Mouse (Mus musculus): ENCODE measurements around the gene Lamb1. TPM values are rescaled to one million over a fixed set of nuclear protein-coding genes. Genes with fewer than 3 reads are reported as not detected.

Lamb1 gene
- polyA plus RNA-seq, 1 experiment, result 96.1 TPM

DNA sequence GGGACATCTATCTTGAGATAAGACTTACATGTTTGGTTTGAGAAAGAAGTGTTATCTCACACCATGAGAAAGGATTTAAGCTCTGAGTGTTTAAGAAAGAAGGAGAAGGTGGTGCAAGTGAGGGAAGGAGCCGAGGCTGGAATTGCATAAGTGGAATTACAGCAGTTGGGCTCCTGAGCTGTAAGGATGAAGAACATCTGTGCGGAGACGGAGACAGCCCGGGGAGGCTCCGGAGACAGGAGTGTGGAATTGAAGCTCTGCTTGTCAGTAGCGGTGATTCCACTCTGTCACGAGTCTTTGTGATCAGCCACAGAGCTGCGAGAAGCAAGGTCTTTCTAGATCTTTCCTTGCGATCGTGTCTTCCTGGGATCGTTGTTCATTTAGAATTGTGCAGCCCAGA lies 30.0 kb downstream of the Lamb1 start:
- peaks cover 20% of the 10 kb centered on the region for H3K79me3 ChIP-seq (ENCODE audit: low read depth)
- TF ChIP-seq CTCF (IDR thresholded peaks at IDR 0.05; ENCODE audit: control insufficient read depth, insufficient read depth, insufficient read length) (no peak), FOSL1 (IDR thresholded peaks at IDR 0.05; ENCODE audit: insufficient read depth, low read length, poor library complexity, severe bottlenecking) (no peak), MYOG (IDR thresholded peaks at IDR 0.05; ENCODE audit: control insufficient read depth, extremely low read depth, insufficient read length) (no peak), USF1 (IDR thresholded peaks at IDR 0.05; ENCODE audit: low read depth) (no peak), MAX (IDR thresholded peaks at IDR 0.05) (no peak), CEBPB (IDR thresholded peaks at IDR 0.05; ENCODE audit: low read depth) (no peak), MYOD1 (IDR thresholded peaks at IDR 0.05; ENCODE audit: control insufficient read depth, insufficient read length, low read depth) (no peak)
- H3K27me3 ChIP-seq (ENCODE audit: control insufficient read depth, insufficient read depth, insufficient read length), result no peaks in the 10 kb centered on the region
- H3ac ChIP-seq (ENCODE audit: control insufficient read depth, insufficient read length, low read depth), result no peak overlapping the region
- peaks cover 88% of the 10 kb centered on the region for H3K36me3 ChIP-seq (ENCODE audit: control insufficient read depth, insufficient read depth)
- H3K79me2 ChIP-seq (ENCODE audit: control insufficient read depth, insufficient read depth), result peaks cover 65% of the 10 kb centered on the region
- H3K4me3 ChIP-seq (ENCODE audit: insufficient read depth, poor library complexity, severe bottlenecking), result no peak overlapping the region

DNA sequence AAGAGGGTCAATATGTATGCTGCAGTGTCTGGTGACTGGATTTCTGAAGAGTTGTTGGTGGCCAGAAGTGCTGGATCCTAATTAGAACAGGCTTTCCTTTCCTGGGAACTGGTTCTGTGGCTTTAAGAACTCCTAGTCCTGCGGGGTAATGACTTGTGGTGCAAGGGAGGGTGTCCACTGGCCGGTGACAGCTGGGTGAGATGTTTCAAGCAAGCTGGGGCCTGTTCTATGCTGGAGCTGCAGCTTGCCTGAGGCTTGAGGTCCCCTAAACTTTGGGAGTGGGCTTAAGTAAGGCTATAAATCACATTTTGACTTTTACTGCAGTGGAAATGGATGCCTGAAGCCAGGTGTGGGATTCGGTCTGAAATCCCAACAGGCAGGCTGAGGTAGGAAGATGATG lies 30.5 kb downstream of the Lamb1 start:
- Histone ChIP-seq H3K36me3 (ENCODE audit: control insufficient read depth, insufficient read depth) (peaks cover 88% of the 10 kb centered on the region), H3K79me2 (ENCODE audit: control insufficient read depth, insufficient read depth) (peaks cover 61% of the 10 kb centered on the region), H3K79me3 (ENCODE audit: low read depth) (peaks cover 18% of the 10 kb centered on the region), H3ac (ENCODE audit: control insufficient read depth, insufficient read length, low read depth) (no peak overlapping the region), H3K4me3 (ENCODE audit: insufficient read depth, poor library complexity, severe bottlenecking) (no peak overlapping the region), H3K27me3 (ENCODE audit: control insufficient read depth, insufficient read depth, insufficient read length) (no peaks in the 10 kb centered on the region)
- TF ChIP-seq FOSL1 (IDR thresholded peaks at IDR 0.05; ENCODE audit: insufficient read depth, low read length, poor library complexity, severe bottlenecking), result no peak
- no peak for TF ChIP-seq MYOG (IDR thresholded peaks at IDR 0.05; ENCODE audit: control insufficient read depth, extremely low read depth, insufficient read length)
- no peak for TF ChIP-seq CEBPB (IDR thresholded peaks at IDR 0.05; ENCODE audit: low read depth)
- TF ChIP-seq CTCF (IDR thresholded peaks at IDR 0.05; ENCODE audit: control insufficient read depth, insufficient read depth, insufficient read length), result no peak
- TF ChIP-seq MYOD1 (IDR thresholded peaks at IDR 0.05; ENCODE audit: control insufficient read depth, insufficient read length, low read depth), result no peak
- no peak for TF ChIP-seq MAX (IDR thresholded peaks at IDR 0.05)
- no peak for TF ChIP-seq USF1 (IDR thresholded peaks at IDR 0.05; ENCODE audit: low read depth)

DNA sequence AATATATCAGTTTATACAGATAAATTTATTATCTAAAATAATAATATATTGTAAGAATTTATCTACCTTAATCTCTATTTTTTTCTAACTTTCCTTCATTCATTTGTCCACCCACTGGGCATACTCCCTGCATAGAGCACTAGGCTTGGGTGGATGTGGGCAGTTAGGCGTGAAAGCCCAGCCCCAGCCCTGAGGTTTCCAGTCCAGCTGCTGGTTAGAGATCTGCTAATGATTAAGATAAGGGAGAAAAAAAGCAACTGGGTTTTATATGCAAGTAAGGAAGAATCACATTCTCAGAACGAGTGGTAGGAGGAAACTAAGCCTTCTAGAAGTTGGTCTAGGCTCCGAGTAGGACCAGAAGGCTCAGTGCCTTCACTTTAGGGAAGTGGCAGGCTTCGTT lies 31.1 kb downstream of the Lamb1 start:
- H3K79me3 ChIP-seq (ENCODE audit: low read depth), result peaks cover 18% of the 10 kb centered on the region
- no peak overlapping the region for H3ac ChIP-seq (ENCODE audit: control insufficient read depth, insufficient read length, low read depth)
- H3K27me3 ChIP-seq (ENCODE audit: control insufficient read depth, insufficient read depth, insufficient read length), result no peaks in the 10 kb centered on the region
- peaks cover 55% of the 10 kb centered on the region for H3K79me2 ChIP-seq (ENCODE audit: control insufficient read depth, insufficient read depth)
- TF ChIP-seq CTCF (IDR thresholded peaks at IDR 0.05; ENCODE audit: control insufficient read depth, insufficient read depth, insufficient read length) (no peak), FOSL1 (IDR thresholded peaks at IDR 0.05; ENCODE audit: insufficient read depth, low read length, poor library complexity, severe bottlenecking) (no peak), USF1 (IDR thresholded peaks at IDR 0.05; ENCODE audit: low read depth) (no peak), MYOD1 (IDR thresholded peaks at IDR 0.05; ENCODE audit: control insufficient read depth, insufficient read length, low read depth) (no peak), MAX (IDR thresholded peaks at IDR 0.05) (no peak), MYOG (IDR thresholded peaks at IDR 0.05; ENCODE audit: control insufficient read depth, extremely low read depth, insufficient read length) (no peak), CEBPB (IDR thresholded peaks at IDR 0.05; ENCODE audit: low read depth) (no peak)
- H3K4me3 ChIP-seq (ENCODE audit: insufficient read depth, poor library complexity, severe bottlenecking), result no peak overlapping the region
- peaks cover 88% of the 10 kb centered on the region for H3K36me3 ChIP-seq (ENCODE audit: control insufficient read depth, insufficient read depth)

DNA sequence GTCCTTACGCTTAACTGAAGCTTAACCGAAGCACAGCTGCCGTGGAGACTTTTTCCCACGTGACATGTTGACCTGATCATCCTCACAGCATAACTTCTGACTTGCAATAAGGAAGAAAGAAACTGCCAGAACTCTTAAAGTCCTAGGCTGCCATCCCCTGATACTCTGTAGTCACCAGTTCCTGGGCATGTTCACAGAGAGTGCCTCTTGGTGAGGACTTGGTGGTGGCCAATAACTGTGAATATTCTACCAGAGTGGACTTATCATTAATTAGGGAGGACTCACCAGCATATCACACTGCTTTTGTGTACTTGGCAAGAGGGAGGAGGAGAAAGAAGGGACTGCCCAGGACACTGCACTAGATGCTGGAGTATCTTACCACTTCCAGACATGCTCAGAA lies 33.1 kb downstream of the Lamb1 start:
- Histone ChIP-seq H3K36me3 (ENCODE audit: control insufficient read depth, insufficient read depth) (peaks cover 88% of the 10 kb centered on the region), H3ac (ENCODE audit: control insufficient read depth, insufficient read length, low read depth) (no peak overlapping the region), H3K27me3 (ENCODE audit: control insufficient read depth, insufficient read depth, insufficient read length) (no peaks in the 10 kb centered on the region), H3K4me3 (ENCODE audit: insufficient read depth, poor library complexity, severe bottlenecking) (no peak overlapping the region), H3K79me2 (ENCODE audit: control insufficient read depth, insufficient read depth) (peaks cover 35% of the 10 kb centered on the region), H3K79me3 (ENCODE audit: low read depth) (peaks cover 9% of the 10 kb centered on the region)
- TF ChIP-seq CEBPB (IDR thresholded peaks at IDR 0.05; ENCODE audit: low read depth) (no peak), MYOG (IDR thresholded peaks at IDR 0.05; ENCODE audit: control insufficient read depth, extremely low read depth, insufficient read length) (no peak), CTCF (IDR thresholded peaks at IDR 0.05; ENCODE audit: control insufficient read depth, insufficient read depth, insufficient read length) (no peak), MAX (IDR thresholded peaks at IDR 0.05) (no peak), USF1 (IDR thresholded peaks at IDR 0.05; ENCODE audit: low read depth) (no peak), FOSL1 (IDR thresholded peaks at IDR 0.05; ENCODE audit: insufficient read depth, low read length, poor library complexity, severe bottlenecking) (no peak), MYOD1 (IDR thresholded peaks at IDR 0.05; ENCODE audit: control insufficient read depth, insufficient read length, low read depth) (no peak)

DNA sequence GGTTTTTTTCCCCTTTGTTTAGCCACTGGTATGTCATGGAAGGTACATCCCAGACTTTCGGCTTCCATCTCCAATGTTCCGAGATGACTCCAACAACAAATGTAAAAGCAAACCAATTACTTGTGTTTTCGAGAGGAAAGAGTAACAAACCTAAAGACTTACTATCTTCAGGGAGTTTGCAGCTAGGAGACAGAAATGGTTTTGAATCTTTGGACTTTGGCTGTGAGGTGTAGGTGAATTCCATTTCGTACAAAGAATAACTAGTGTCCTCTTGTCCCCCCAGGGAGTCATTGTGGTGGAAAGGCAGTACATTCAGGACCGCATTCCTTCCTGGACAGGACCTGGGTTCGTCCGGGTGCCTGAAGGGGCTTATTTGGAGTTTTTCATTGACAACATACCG lies 33.5 kb downstream of the Lamb1 start:
- TF ChIP-seq MYOD1 (IDR thresholded peaks at IDR 0.05; ENCODE audit: control insufficient read depth, insufficient read length, low read depth) (no peak), MYOG (IDR thresholded peaks at IDR 0.05; ENCODE audit: control insufficient read depth, extremely low read depth, insufficient read length) (no peak), USF1 (IDR thresholded peaks at IDR 0.05; ENCODE audit: low read depth) (no peak), FOSL1 (IDR thresholded peaks at IDR 0.05; ENCODE audit: insufficient read depth, low read length, poor library complexity, severe bottlenecking) (no peak), CTCF (IDR thresholded peaks at IDR 0.05; ENCODE audit: control insufficient read depth, insufficient read depth, insufficient read length) (no peak), CEBPB (IDR thresholded peaks at IDR 0.05; ENCODE audit: low read depth) (no peak), MAX (IDR thresholded peaks at IDR 0.05) (no peak)
- no peak overlapping the region for H3K4me3 ChIP-seq (ENCODE audit: insufficient read depth, poor library complexity, severe bottlenecking)
- no peaks in the 10 kb centered on the region for H3K27me3 ChIP-seq (ENCODE audit: control insufficient read depth, insufficient read depth, insufficient read length)
- H3K79me2 ChIP-seq (ENCODE audit: control insufficient read depth, insufficient read depth), result peaks cover 31% of the 10 kb centered on the region
- peaks cover 8% of the 10 kb centered on the region for H3K79me3 ChIP-seq (ENCODE audit: low read depth)
- H3ac ChIP-seq (ENCODE audit: control insufficient read depth, insufficient read length, low read depth), result no peak overlapping the region
- peaks cover 88% of the 10 kb centered on the region for H3K36me3 ChIP-seq (ENCODE audit: control insufficient read depth, insufficient read depth)

DNA sequence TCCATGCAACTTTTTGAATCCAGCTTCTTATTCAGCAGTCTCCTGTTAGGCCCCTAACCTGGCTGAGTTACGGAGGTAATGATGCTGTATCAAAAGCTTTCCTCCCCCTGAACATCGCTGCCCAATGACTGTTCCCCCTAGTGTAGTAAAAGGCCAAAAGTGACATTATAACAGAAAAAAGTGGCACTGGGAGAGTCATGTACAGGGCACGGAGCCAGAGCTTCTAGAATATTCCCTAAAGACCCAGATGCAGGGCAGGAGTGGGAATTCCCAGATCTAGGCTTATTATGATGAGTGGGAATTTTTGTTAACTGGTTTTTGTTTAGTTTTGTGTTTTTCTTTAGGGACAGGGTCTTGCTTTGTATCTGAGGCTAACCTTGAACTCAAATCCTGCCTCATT lies 34.1 kb downstream of the Lamb1 start:
- H3K27me3 ChIP-seq (ENCODE audit: control insufficient read depth, insufficient read depth, insufficient read length), result no peaks in the 10 kb centered on the region
- H3ac ChIP-seq (ENCODE audit: control insufficient read depth, insufficient read length, low read depth), result no peak overlapping the region
- peaks cover 6% of the 10 kb centered on the region for H3K79me3 ChIP-seq (ENCODE audit: low read depth)
- H3K36me3 ChIP-seq (ENCODE audit: control insufficient read depth, insufficient read depth), result peaks cover 88% of the 10 kb centered on the region
- no peak overlapping the region for H3K4me3 ChIP-seq (ENCODE audit: insufficient read depth, poor library complexity, severe bottlenecking)
- TF ChIP-seq MAX (IDR thresholded peaks at IDR 0.05), result no peak
- no peak for TF ChIP-seq MYOD1 (IDR thresholded peaks at IDR 0.05; ENCODE audit: control insufficient read depth, insufficient read length, low read depth)
- TF ChIP-seq CTCF (IDR thresholded peaks at IDR 0.05; ENCODE audit: control insufficient read depth, insufficient read depth, insufficient read length), result no peak
- no peak for TF ChIP-seq CEBPB (IDR thresholded peaks at IDR 0.05; ENCODE audit: low read depth)
- TF ChIP-seq FOSL1 (IDR thresholded peaks at IDR 0.05; ENCODE audit: insufficient read depth, low read length, poor library complexity, severe bottlenecking), result no peak
- TF ChIP-seq MYOG (IDR thresholded peaks at IDR 0.05; ENCODE audit: control insufficient read depth, extremely low read depth, insufficient read length), result no peak
- no peak for TF ChIP-seq USF1 (IDR thresholded peaks at IDR 0.05; ENCODE audit: low read depth)
- H3K79me2 ChIP-seq (ENCODE audit: control insufficient read depth, insufficient read depth), result peaks cover 25% of the 10 kb centered on the region

All from C2C12 (cell line).